Mouse (Mus musculus) heart, adult 2 months (tissue): ENCODE data around the gene Pmpca.

Experiments used
- CTCF ChIP-seq: fragments of 200-600 bp; IDR thresholded peaks from 2 replicates; pipeline ENCODE4 v1.8.1; 2022; ENCODE audit warnings: antibody characterized with exemption, mild to moderate bottlenecking, moderate library complexity
- EP300 ChIP-seq: fragments of 200-500 bp; IDR thresholded peaks from 2 replicates; pipeline ENCODE4 v1.6.1; 2011; ENCODE audit warnings: low read depth, low read length, control low read depth; ENCODE audit not compliant: insufficient read depth
- POLR2A ChIP-seq: fragments of 200-500 bp; IDR thresholded peaks from 2 replicates; pipeline ENCODE4 v1.6.1; 2011; ENCODE audit warnings: mild to moderate bottlenecking, low read depth, low read length, control low read depth; ENCODE audit not compliant: insufficient read depth

DNA sequence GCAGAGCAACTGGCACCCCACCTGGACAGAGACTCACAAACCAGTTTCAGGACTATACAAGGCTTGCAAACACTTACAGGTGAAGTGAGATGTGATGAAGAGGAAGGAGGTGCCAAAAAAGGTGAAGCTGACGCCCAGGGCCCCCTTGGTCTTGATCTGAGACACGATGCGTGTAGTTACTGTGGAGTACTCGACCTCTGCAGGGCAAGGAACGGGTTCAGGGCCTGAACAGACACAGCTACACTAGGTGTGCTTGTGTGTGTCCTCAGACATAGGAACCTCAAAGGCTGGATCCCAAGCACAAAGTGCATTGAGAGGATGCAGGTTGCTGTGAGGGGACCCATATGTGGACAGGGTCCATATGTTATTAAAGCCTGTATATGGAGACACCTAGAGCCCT is 11.2 kb downstream of the Pmpca start:
- TF ChIP-seq POLR2A: no peak
- no peak for TF ChIP-seq CTCF
- no peak for TF ChIP-seq EP300
